Mouse (Mus musculus): ENCODE results near the gene Efnb2. TPM values are rescaled to one million over a fixed set of nuclear protein-coding genes. Genes with fewer than 3 reads are reported as not detected.

Efnb2 gene
- total RNA-seq, 2 experiments from 2014 or later, result 24.8 to 29.4 TPM

DNA sequence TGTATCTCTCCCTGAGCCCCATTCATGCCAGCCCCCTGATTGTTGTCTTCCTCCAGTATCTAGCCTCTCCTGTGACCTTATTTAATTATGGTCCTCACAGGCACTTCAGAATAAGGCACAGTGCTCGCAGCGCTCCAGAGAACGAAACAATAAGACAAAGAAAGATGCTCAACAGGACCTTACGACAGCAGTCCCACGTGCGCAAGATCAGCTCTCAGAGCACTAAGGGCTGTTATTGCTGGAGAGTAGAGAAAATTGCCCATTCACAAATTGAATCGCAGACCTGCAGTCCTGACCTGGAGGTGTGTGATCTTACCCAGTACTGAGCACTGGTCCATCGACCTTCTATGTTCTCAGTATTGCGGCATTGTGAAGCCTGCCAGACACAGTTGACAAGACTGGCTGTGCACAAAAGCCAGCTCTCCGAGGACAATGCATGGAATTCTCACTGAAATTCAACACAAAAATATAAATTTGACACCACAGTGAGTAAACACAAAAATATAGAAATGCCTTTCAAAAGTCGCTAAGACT is 83.2 kb downstream of the Efnb2 start:
- DNase-seq (ENCODE audit: low spot score), result no peak
- intact Hi-C loops (cut with DNase I), result no loop called here

DNA sequence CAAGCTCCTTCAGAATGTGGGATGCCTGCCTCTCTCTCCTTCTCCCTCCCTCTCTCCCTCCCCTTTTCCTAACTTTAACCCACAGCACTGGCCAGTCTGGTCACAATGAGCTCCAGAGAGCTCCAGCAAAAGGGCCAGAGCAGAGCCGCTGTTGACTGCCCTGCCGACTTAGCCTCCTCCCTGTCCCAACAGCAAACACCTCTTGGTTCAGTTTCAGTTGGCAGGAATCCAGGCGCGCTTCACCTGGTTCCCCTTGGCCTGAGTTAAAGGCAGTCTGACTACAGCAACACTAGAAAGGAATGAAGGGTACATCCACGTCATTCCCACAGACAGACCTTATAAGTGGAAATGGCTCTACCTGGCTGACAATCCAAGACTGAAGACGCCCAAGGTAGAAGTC is 84.2 kb downstream of the Efnb2 start:
- intact Hi-C loops (cut with DNase I), result no loop called here
- no peak for DNase-seq (ENCODE audit: low spot score)

DNA sequence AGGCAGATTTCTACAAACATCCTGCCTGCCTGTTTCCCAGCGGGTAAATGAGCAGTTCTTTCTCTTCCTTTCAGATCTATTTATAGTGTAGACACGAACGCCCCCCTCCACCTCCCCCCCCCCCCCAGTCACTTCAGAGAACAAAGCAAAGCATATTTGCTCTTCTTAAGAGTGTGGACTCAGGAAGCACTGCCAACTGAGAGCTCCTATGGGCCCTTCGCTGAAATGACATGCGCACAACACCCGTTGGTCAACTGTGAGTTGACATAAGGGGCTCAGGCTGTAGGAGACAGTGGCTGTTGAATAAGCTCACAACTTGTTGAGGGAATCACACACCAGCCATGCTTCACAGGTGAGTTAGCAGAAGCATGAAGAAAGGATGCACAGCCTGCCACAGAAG is 84.8 kb downstream of the Efnb2 start:
- intact Hi-C loops (cut with DNase I), result no loop called here

GRCm38 (mm10) chr8:8574521-8575499 is 86.2 kb downstream of the Efnb2 start:
- no peak for DNase-seq (ENCODE audit: low spot score)
- intact Hi-C loops (cut with DNase I), result no loop called here

More for the DNA sequence above, 84.8 kb downstream of the Efnb2 start:
- DNase-seq (ENCODE audit: low spot score), result no peak

GRCm38 (mm10) chr8:8572272-8572671 is 88.8 kb downstream of the Efnb2 start:
- intact Hi-C loops (cut with DNase I), result no loop called here
- DNase-seq (ENCODE audit: low spot score), result no peak

GRCm38 (mm10) chr8:8571625-8572215 is 89.3 kb downstream of the Efnb2 start:
- no peak for DNase-seq (ENCODE audit: low spot score)
- intact Hi-C loops (cut with DNase I), result no loop called here

- DNase-seq (ENCODE audit: low spot score), result no peak
- intact Hi-C loops (cut with DNase I), result no loop called here
Measured at GRCm38 (mm10) chr8:8569280-8569679, 91.8 kb downstream of the Efnb2 start.

GRCm38 (mm10) chr8:8568215-8568773 is 92.7 kb downstream of the Efnb2 start:
- intact Hi-C loops (cut with DNase I), result no loop called here
- no peak for DNase-seq (ENCODE audit: low spot score)

Small RNA genes within 50 kb of the gene (microRNA-seq; reads per million reads assigned to microRNA genes)
- not detected for gene Mir7654

Other genes starting within 250 kb of the Efnb2 start
- gene Arglu1, start 29.3 kb upstream of the Efnb2 start, total RNA-seq (2021), result 10 to 100 TPM; 29.4 to 30.4 TPM

All from heart, postnatal 25 days (tissue).